Mouse (Mus musculus) heart, adult 8-10 months (tissue): Measurements from ENCODE around the gene Ccdc9b. TPM values are rescaled to one million over a fixed set of nuclear protein-coding genes. Genes with fewer than 3 reads are reported as not detected.

Experiments
- DNase-seq: peaks from one replicate; pipeline ENCODE4 v3.0.0; 2022; ENCODE audit warnings: low spot score
- total RNA-seq, 4 experiments: library from RNA; stranded (reverse); gene quantifications; 2 replicates each; pipeline ENCODE4 v1.2.4; 2022

Ccdc9b gene
- total RNA-seq, 4 experiments from 2014 or later = 24.6 to 38.6 (median 29.6) TPM

GRCm38 (mm10) chr2:118749341-118749884, 13.0 kb downstream of the Ccdc9b start:
- no peak for DNase-seq

GRCm38 (mm10) chr2:118747301-118747960, 15.0 kb downstream of the Ccdc9b start:
- no peak for DNase-seq

GRCm38 (mm10) chr2:118745915-118746901, 16.3 kb downstream of the Ccdc9b start:
- DNase-seq = no peak

DNA sequence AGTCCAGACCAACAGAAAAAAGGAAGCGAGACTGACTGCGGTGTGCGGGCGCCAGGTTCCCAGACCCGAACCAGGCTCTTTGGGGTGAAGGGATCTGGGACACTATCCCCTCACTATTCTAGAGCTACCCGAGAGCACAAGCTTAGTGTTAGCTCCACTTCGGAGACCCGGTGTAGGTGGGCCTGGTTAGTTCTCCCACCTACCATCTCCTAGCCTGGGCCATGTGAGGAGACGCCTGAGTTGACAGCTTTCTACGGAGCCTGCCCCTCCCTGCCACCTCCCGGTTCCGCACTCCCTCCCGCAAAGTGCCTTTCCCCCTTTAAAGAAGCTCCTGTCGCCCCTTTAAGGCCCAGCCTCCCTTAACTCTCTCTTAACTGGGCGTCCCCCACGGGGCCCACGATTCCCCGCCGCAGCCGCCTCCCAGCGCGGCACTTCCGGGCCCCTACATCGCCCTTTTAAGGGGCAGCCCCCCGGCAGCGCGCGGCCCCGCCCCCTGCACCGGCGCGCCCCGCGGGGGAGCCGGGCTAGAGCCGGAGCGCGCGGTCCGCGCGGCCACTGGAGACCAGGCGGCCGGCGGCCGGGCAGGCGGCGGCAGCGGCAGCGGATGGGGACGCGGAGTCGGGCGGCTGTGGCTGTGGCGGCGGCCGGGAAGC, 17.1 kb downstream of the Ccdc9b start, which contains the start of gene Inafm2:
Gene Inafm2, plus strand, starts transcription at position 527 of the 653 bp plus-strand sequence.
- peak; percentile 93 for DNase-seq

DNA sequence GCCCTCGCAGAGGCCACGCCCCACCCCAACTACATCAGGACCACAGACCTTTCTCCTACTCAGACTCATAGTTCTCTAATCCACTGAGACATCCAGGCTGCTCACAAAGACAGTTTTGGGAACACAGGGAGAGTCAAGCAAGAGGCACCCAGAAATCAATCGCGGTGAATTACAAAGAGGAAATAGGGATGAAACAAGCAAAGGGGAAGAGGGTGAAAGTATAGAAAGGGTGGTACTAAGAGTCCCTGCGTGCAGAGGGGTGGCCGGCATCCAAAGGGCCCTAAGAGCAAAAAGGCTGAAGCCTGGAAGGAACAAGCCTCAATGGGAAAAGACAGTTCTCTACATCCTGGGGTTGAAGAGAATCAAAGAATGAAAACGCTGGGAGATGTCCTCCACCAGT, 17.8 kb downstream of the Ccdc9b start:
- no peak for DNase-seq

DNA sequence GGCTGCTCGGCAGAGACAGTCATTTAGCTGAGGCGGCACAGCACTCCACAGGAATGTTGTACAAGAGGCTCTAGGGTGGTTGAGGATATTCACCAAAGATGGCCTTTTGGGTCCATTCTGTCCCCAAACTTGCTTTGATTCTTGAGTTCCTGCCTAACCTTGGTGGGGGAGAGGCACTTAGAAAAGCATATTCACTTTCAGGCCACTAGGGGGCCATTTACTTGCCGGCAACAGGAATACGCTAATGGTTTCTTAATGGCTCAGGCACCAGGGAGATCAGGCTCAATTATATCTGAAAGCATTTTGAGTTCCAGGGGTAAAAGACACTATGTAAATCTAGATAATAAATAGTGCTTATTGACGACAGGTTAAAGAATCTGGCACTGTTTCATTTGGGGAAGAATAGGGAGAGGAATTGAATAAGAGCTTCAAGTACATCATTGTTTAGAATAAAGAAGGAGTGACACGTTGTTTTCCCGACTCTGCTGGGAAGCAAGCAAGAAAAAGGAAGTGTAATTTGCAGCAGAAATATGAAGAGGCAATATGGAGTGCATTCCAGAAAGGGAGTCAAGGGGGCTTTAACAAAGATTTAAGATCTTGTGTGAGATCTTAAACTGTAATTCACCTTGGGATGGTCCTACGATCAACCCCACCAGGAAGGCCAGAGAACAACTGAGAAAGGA, 19.1 kb downstream of the Ccdc9b start:
- DNase-seq = no peak

DNA sequence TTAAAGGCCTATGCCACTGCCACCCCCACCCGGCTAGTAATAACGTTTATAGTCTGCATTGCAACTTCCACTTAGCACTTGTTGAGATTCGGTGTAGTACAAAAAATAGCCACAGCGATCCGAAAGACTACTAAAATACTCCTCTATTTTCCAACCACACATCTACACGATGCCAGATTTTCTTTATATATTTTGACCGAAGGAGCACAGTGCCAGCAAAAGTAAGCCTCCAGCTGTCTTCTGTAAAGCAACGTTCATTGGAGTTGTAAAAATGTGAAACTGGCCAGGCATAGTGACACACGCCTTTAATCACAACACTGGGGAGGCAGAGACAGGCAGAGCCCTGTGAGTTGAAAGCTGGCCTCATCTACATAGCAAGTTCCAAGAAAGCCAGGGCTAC, 21.3 kb downstream of the Ccdc9b start:
- DNase-seq = no peak

DNA sequence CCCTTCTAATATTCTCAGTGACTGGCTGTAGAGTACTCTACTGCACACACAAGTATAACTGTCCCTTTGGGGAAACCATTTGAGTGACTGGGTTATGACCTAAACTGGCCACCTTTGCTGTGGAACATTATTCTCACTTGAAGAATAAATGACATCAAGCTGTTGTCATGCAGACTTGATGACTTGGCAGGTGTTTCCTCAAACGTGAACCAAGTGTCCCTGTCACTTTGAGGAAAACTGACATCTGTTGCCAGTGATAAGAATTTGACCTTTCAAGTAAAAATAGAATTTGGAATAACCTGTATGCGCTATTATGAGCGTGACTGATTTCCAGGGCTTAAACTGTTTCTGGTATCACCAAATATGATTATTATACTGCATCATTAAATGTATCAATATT, 22.1 kb downstream of the Ccdc9b start:
- no peak for DNase-seq

- no peak for DNase-seq
Measured at GRCm38 (mm10) chr2:118733341-118733740, 29.1 kb downstream of the Ccdc9b start.

GRCm38 (mm10) chr2:118731981-118732380, 30.5 kb downstream of the Ccdc9b start:
- no peak for DNase-seq

- DNase-seq = no peak
Measured at GRCm38 (mm10) chr2:118730622-118730915, 31.9 kb downstream of the Ccdc9b start.

- no peak for DNase-seq
Measured at GRCm38 (mm10) chr2:118729816-118730621, 32.4 kb downstream of the Ccdc9b start.

- DNase-seq = no peak
Measured at GRCm38 (mm10) chr2:118729194-118729593, 33.3 kb downstream of the Ccdc9b start.

DNA sequence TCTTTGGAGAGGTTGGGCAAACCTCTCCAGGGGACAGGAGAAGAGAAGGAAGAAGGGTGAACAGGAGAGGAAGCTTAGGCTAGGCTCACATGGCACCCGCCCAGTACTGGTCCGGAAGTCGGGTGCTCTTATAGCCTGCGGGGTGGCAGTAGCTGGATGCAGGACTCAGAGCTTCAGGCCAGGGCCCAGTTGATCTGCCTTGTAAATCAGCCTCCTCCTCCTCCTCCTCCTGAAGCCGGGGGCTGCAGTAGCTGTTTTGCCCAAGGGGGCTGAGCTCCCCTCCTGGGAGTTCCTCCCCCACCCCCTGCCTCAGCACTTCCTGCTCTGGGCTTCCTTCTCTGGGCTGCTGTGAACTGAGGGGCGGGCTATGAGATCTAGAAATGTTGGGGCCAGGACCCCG, 34.1 kb downstream of the Ccdc9b start, which contains the start of gene Plcb2:
Gene Plcb2, minus strand, starts transcription at position 102 of the 400 bp plus-strand sequence.
- DNase-seq = no peak

DNA sequence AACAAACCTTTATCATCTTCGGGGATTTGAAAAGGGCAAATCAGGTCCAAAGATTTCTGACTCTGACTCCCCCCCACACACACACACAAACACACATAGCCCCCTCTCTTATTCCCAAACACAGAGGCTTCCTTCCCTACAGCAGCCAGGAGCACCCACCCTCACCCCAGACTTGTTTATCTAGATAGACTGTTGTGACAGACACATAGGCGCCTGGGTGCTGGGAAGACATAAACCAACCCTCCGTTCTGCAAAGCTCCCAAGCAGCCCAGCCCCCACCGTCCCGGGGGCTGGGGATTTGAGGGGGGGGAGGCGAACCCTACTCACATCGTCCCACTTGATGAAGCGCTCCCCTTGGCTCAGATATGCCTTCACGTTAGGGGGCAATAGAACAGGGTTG, 34.5 kb downstream of the Ccdc9b start:
- DNase-seq = no peak

- DNase-seq = no peak
Measured at GRCm38 (mm10) chr2:118726873-118727272, 35.6 kb downstream of the Ccdc9b start.

DNA sequence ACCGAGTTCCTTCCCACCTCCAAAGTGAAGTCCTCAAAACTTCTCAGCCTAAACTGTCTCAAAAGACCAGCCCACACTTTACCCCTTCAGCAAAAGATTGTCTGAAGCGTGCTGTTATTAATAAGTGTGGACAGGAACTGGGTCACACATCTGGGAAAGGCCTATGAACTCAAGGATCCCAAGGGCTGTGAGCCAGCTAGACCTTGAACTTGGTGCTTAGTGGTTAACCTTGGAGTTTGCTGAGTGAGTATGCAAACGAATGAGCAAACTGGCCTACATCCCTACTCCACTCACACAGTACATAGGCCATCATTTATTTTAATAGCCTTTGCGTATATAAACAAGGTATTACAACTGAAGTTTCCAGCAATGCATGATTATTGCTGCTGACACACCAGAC, 37.0 kb downstream of the Ccdc9b start:
- no peak for DNase-seq

GRCm38 (mm10) chr2:118723693-118724486, 38.6 kb downstream of the Ccdc9b start:
- DNase-seq = no peak

DNA sequence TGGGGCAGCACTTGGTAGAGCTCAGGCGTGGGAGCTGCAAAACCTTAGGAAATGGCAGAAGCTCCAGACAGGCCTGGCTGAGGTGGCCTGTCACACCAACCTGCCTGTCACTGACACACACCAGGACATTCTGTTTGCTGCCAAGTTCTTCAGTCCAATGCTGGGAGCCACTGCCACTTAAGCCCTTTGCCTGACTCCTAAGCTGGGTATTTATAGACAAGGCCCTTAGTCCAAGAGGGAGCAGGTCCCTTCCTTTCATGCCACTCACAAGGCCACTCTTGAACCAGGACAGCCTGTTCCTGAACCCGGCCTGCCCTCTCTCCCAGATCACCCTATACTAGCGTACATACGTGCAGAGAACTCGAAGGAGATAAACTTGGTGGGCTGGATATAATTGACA, 45.8 kb downstream of the Ccdc9b start:
- DNase-seq = peak; percentile 77

GRCm38 (mm10) chr2:118714230-118714629, 48.2 kb downstream of the Ccdc9b start:
- no peak for DNase-seq
